Mouse (Mus musculus): ENCODE data around the gene Gm10944. TPM values are rescaled to one million over a fixed set of nuclear protein-coding genes. Genes with fewer than 3 reads are reported as not detected.

The Gm10944 gene
- total RNA-seq (2023; ENCODE audit: inconsistent age), result not detected in 4 replicates

DNA sequence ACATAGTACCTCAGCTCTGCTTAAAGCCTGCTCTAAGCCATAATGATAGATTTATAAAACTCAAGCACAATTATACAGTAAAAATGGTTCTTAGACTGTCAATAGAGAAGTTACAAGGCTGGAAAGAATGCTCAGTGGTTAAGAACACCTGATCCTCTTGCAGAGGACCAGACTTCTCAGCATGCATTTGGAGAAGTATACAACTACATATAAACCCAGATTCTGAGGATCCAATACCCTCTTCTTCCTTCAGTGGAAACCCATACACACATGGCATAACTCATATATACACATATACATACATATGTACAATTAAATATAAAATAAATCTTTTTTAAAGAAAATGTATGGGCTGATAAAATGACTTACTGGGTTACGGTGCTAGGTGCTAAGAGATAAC lies at the start of gene Gm10944:
Gene Gm10944, plus strand, starts transcription at position 301 of the 400 bp plus-strand sequence.

Other genes starting within 250 kb of the Gm10944 start
- not detected in 4 replicates for gene Adgb, start 209.0 kb upstream of the Gm10944 start, total RNA-seq (2023; ENCODE audit: inconsistent age)
- 2.6 to 4.1 TPM (median 3.7 TPM) in 4 replicates for gene Rab32, start 123.1 kb upstream of the Gm10944 start, total RNA-seq (2023; ENCODE audit: inconsistent age)

Data from B cell, adult (primary cell).